Mouse (Mus musculus) layer of hippocampus, adult 8-10 months (tissue): ENCODE results near the gene Git2. TPM values are rescaled to one million over a fixed set of nuclear protein-coding genes. Genes with fewer than 3 reads are reported as not detected.
A peak's percentile ranks its signal among the peaks of the same experiment; 100 is the strongest.

Source experiments
- DNase-seq, 2 experiments: peaks; one replicate each; pipeline ENCODE4 v3.0.0; 2022; ENCODE audit warnings: low spot score in 2 of 2
- total RNA-seq, 4 experiments: library from RNA; stranded (reverse); gene quantifications; 2 replicates each; pipeline ENCODE4 v1.2.4; 2022

The Git2 gene
- total RNA-seq, 4 experiments from 2014 or later, result 51.1 to 61.4 (median 55.3) TPM

GRCm38 (mm10) chr5:114764812-114765735 is 10.2 kb downstream of the Git2 start:
- no peak for DNase-seq

GRCm38 (mm10) chr5:114761980-114762379 is 13.3 kb downstream of the Git2 start:
- no peak for DNase-seq

DNA sequence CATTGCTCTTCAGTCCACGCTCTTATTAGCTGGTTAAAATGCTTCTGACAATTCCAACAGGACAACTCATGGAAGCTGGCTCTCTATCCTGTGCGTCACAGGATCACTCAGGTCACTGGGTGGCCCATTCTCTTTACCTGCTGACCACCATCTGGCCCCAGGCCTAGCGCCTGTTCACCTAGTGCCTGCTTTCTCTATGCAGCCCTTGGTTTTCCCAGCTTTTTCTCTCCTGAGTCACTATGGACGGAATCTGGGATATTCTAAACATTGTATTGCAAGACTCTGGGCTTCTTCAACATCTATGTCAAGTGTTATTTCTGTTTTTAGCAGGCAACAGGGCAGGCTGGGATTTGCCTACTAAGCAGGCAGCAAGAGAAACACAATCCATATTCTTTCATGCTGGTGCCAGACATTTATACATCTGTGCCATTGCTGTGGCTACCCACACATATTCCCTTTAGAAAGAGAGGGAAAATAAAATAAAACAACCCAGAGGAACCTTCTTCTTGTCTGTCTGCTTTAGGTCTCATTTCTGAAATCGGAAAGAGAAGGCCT is 15.7 kb downstream of the Git2 start:
- no peak for DNase-seq

DNA sequence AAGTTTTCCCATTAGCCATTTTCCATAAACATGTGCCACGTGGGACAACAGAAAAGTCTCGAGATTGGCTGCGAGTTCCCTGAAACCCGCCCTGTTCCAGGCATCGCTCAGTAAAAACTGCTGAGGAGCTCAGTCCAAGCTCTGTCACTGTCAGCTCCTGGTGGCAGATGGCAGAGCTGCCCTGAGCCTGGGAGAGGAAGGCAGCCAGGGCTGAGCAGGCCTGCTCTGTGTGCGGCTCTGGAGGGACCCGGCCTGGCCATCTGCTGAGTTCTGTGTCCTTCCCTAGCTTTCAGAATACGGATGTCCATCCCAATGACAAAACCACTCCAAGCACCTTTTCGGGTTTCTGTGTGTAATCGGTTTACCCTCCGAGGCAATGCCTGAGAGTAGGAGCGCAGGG is 21.9 kb downstream of the Git2 start:
- DNase-seq, result peak in 1 of 2 experiments; percentile 49

- no peak for DNase-seq
Observed at GRCm38 (mm10) chr5:114752397-114752796, 22.9 kb downstream of the Git2 start.

- no peak for DNase-seq
Observed at GRCm38 (mm10) chr5:114750325-114750724, 25.0 kb downstream of the Git2 start.

- no peak for DNase-seq
Observed at GRCm38 (mm10) chr5:114747521-114747920, 27.8 kb downstream of the Git2 start.

DNA sequence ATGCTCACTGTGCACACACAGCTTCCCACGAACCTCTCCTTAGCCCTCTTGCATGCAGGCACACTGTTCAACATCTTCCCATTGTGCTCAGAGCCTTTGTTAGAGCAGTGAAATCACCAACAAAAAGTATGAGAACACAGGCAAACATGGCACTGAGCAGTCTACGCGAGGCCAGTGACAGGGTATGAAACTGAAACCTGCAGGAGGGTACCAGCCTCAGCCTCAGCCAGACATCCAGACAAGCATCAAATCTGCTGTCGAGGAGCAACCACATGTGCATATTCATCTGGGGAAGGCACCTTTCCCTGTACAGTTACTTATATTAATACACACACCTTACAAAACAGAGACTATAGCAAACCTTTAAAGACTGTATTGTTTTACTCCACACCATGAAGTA is 28.4 kb downstream of the Git2 start:
- no peak for DNase-seq

- DNase-seq, result no peak
Observed at GRCm38 (mm10) chr5:114745581-114745980, 29.7 kb downstream of the Git2 start.

DNA sequence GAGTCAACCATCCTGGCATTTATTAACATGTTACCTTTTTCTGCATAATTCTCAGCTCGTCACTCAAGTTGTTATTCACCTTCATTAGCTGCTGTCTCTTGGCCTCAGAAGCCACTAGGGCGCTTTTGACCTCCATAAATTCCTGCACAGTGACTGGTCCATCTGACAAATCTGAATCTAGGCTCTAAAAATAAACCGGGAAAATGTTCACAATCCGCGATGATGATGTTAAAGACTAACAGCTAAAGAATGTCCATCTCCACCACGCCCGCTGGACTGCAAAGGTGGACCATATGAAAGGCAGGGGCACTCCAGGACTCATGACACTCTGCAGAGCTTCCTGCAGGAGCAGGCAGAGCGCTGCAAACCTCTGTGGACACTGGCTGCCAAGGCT is 31.6 kb downstream of the Git2 start:
- DNase-seq, result no peak

DNA sequence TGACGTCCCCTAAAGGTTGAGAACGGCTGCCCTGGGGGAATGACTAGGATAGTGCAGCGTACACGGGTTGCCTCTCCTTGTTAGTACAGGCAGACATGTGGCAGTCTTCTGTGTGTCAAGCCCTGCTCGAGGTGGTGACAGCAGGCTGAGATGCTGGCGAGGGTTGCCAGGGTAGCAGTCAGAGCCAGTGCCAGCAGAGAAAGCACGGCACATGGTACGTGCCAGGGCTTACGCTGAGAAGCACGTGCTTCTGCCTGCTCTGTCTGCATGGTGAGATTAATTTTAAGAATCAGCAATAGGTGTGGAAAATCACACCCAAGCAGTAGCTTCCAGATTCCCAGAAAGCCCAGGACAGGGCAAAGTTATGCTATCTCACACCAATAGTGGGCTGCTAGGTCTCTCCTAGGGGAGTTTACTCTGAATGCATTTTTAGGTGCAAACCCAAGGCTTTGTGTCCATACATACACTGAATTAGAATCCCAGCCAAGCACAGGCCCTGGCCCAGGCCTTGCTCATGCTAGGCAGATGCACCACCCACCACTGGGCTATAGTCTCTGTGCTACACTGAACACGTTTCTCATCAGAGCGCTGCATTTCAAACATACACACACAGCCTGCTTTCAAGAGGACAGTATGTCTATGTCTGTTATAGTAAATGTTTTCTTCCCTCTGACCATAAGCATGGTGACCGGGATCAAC is 32.2 kb downstream of the Git2 start:
- DNase-seq, result peak; percentile 67 to 73

DNA sequence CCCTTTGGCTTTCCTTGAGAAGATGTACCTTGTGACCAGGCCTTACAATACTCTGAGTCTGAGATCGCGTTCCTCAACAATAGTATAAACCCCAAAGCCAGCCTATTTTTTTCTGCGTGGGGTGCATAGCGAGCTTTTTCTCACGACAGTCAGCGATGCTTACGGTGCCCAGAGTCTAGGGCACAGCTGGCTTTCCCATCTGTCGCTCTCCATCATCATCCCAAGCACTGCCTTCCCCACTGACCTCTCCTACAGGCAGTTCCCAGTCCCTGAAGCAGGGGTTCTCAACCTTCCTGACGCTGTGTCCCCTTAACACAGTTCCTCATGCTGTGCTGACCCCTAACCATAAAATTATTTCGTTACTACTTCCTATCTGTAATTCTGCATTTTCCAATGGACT is 32.7 kb downstream of the Git2 start:
- no peak for DNase-seq

DNA sequence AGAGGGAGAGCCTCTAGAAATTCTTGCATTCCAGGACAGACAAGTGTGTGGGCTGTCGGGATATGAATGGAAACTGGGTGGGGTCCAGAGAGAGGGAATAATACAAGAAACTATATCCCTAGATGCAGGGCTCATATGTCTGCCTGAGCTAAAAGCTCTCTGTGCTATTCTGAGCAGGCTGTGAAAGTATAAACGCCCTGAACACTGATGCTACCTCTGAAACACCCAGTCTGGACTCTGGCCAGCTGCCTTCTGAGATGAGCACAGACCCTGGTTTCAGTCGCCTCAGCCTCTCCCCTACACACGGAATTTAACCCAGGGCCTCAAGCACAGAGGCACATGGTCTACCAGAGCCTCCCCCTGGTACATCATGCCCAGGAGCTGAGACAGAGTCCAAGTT is 34.7 kb downstream of the Git2 start:
- no peak for DNase-seq

- no peak for DNase-seq
Observed at GRCm38 (mm10) chr5:114738707-114739241, 36.5 kb downstream of the Git2 start.

DNA sequence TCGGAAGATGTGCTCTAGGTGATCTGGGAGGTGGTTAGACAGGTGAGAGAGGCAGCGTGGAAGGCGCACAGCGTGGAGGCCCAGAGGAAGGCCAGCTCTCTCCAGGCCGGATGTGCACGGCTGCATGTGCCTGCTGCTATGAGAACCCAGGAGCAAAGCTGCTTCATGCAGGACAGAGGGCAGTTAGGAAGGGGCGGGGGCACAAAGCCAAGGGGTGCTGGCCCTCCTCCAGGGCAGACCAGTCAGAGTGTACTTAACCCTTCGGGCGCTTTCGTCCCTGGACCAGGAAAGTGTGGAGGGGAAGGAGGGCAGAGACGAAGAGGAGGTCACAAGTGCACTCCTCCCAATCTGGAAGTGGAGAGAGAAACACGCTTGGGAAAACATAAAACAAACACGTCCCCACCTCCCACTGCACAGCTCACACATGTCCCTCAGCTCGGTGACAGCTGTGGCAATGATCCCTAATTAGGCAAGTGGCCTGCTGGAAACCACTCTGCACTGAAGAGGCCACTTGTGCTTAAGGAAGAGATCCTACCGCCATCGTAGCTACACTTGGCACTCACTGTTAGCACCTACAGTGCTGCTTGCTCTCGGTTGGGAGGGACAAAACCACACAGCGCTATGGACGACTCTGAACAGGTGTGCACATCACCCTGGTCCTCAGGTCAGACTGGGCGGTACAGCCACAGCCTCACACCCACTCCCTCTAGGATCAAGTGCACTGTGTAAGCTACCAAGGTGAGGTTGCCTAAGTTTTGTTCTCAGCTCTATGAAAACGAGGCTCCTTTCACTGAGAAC is 38.0 kb downstream of the Git2 start:
- no peak for DNase-seq

DNA sequence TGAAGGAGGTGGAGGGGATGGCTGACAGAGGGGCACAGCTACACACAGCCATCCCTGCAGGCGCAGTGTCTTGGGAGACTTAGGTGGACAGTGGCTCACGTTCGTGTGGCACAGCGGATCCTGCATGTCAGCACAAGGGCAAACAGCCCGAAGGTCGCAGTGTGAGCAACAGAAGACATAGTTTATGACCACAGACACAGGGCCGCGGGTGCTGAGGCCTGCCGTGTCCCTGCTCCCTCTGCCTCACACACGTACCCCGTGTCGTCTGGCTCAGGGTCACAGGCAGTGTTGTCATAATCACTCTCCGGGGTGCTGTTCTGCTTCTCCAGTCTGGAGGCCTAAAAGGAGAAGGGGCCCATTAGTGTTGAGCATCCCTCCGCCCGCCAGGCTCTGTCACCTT is 41.7 kb downstream of the Git2 start:
- DNase-seq, result no peak

DNA sequence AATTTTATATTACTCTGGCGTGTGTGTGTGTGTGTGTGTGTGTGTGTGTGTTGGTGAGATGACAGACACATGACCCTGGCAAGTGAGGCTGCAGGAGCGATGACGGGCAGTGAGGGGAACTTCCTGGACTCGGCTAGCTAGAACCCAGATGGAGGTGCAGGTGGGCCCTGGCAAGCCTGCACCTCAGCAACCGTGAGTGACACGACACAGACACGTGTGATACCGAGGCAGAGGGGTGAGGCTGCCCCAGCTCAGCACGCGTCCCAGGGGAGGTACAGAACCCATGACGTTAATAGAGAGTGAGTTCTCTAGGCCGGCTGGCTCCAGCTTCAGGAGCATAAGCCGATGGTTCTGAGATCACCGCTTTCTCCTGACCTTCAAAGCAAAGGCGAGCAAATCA is 43.3 kb downstream of the Git2 start:
- DNase-seq, result no peak

- DNase-seq, result no peak
Observed at GRCm38 (mm10) chr5:114731498-114731897, 43.8 kb downstream of the Git2 start.

- no peak for DNase-seq
Observed at GRCm38 (mm10) chr5:114730129-114730528, 45.2 kb downstream of the Git2 start.

DNA sequence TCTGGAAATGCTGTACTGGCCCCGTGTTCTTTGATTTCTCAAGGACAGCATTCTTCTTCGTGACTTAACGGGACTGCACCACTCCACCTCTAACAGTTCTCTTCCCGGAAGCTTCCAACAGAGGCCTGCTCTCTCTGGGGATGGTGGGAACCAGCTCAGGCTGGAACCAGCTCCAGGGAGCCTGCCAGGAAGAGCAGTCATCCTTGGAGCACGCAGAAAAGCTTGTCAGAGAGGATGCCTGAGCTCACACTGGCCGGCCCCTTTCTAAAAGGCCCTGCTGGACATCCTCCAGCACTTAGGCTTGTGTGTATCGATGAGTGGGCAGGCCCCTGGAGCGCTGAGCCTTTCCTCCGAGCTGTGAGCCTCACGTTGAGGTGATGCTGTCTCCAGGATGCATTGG is 47.2 kb downstream of the Git2 start:
- no peak for DNase-seq

DNA sequence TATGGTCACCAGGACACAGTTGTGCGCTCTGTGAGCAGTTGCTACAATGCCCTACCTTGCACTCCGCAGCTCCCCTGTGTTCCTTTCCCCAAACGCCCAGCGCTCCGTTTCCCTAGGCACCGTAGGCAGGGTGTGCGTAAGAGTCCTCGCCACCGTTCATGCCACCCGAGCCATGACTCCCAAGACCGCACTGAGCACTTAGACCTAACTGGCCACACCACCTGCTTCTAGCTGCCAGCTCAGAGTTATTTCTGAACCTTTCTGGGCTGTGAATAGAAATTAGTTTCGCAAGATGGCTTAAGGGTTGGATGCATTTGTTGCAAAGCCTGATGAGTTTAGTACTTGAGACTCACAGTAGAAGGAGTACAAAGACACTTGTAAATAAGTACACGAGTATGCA is 52.5 kb downstream of the Git2 start:
- no peak for DNase-seq
